Mouse (Mus musculus) yolk sac, embryonic 10.5 days (tissue): Measurements from ENCODE around the gene Ralgds.

Experiments
- DNase-seq: peaks from one replicate; pipeline ENCODE4 v3.0.0-alpha.2; 2017; ENCODE audit warnings: low spot score

Gene Ralgds

DNA sequence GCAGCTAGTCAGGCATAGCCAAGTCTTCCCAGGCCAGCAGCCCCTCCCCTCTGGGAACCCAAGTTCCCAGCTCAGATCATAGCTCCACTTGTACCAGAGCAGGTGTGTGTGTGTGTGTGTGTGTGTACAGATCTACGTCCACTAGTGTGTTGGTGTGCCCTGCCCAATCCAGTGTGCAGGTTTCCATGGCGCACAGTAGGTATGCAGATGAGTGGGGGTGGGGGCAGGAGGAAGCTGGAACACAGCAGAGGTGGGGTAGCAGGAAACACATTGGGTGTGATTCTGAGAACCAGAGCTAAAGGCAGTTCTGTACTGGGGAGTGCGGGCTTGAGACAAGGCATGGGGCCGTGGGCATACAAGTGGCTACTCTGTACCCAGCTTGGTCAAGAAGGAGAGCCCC is 51.5 kb downstream of the Ralgds start:
- DNase-seq = no peak

DNA sequence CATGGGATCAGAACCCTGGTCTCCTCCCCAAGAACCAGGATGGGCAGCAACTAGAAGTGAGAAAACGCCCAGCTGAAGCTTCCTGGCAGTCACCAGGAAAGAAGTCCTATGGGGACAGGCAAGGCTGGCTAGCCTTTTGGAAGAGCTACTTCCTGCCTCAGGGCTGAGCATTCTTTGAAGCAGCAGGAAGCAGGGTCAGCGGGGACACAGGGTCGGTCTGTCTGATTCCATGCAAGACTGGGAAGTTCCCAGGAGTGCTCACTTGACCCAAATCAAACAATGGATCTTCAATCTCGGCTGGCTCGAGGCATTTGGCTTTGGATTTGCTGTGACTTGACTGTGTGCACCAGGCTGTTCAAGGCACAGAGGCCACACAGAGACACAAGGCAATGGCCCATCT is 53.6 kb downstream of the Ralgds start:
- DNase-seq = no peak

DNA sequence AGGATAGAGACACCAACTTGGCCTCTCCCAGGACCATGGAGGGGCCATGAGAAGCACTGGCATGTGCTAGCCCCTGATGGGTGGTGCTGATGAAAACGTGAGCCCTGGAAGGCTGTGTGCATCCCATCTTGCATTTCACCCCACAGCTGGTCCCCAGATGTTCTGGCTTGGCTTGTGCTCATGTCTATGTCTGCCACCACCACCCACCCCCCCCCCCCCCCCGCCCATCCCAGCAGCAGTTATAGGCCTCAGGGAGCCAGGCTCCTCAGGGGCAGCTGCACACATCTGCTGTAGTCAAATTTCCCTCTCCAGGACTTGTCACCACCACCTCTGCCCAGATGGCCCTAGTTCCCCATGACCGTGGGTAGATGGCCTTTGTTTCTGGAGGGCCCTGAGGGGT is 57.0 kb downstream of the Ralgds start:
- DNase-seq = no peak

DNA sequence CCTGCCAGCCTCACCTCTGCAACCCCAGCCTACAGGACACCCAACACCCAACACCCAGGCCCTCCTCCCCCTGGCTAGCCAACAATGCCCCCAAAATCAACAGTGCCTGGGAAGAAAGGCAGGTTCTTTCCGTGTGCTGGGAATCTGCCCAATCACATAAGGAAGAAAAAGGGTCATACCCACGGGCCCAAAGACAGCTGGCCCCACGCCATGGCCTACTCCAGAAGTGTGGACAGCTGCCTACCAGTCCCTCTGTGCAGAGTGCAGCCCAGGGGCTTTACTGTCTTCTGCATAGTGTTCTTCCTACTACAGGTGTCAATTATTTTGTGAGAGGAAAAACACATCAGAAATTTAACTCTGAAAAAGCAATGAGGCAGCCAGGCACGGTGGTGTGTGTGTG is 62.4 kb downstream of the Ralgds start:
- DNase-seq = no peak

DNA sequence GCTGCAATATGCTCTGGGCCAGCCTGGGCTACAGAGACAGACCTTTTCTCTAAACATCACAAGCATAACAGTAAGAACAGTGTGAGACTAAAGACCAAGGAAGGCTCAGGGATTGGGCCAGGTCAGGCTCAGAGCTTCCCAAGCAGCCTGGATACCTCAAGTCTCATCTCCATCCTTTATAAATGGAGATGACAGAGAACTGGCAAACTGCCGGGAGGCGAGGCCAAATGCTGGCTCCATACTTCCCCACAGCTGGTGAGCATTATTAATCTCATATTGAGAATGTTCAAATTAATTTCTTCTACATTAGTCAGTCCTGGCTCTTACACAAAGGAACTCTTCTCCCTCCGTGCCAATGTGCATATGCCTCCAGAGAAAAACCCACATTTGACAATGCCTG is 63.9 kb downstream of the Ralgds start:
- no peak for DNase-seq

DNA sequence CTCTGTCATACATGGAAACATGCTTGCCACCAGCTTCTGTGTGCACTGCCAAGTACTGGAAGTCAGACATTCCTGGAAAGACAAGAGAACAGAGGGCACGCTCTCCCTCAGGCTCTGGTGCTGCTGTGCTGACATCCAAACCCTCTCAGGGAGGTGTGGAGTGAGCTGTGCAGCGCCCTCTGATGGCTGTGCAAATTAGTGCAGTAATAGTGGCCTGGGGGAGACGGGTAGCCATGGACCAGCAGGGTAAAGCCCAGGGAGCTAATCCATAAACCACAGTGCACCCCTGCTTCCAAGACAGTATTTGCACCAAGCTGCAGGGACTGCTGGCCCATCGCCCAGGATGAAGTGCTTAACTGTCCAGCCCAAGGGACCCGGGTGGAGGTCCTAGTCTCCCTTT is 65.1 kb downstream of the Ralgds start:
- DNase-seq = no peak

DNA sequence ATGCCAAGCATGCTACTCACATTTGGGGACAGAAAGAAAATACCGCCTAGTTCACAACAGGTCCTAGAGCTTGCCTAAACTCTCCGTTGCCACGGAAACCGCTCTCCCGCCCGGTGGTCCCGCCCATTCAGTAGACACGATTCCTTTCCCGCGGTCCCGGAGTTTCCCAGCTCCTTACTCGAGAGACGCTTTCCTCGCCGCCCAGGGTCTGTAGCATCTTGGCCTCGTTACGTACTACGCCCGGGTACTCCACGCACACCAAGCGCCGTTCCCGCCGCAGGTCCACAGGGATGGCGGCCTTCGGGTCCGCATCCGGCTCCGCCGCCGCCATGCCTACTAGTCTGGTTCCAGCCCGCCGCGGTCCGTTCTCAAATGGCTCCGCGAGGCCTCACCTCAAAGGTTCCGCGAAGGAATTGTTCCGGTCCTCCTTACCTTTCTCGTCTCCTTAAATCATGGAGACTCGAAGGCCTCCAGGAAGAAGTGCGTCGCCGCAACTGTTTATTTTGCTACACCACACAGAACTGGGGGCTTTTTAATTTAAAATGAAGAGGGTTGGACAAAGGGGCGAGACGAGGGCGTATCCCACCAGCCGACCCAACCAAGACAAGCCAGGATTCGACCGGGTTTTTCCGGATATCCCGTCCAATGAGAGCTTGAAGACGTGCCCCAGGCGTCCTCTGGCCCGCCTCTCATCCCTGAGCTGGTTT is 69.9 kb downstream of the Ralgds start:
- DNase-seq = peak; percentile 91

DNA sequence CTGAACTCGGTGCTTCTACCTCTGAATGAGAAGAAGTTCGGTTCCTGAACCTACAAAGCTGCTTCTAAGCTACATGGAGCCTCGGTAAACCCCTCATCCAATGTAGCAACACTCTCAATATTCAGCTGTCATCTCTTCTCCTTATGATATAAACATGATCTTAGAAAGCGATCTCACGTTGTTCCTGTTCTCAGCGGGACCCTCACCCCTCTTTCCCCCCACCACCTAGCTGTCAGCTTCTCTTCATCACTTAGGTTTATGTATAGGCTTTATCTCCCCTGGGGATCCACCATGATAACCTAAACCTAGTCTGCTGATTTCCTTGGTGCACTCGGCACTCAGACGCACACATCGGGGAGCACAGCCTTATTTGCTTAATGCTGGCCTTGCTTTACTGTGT is 70.7 kb downstream of the Ralgds start, which contains the start of gene Gtf3c5:
Gene Gtf3c5 (minus strand): TSS at position 101 of the 400 bp plus-strand sequence.
- DNase-seq = no peak

DNA sequence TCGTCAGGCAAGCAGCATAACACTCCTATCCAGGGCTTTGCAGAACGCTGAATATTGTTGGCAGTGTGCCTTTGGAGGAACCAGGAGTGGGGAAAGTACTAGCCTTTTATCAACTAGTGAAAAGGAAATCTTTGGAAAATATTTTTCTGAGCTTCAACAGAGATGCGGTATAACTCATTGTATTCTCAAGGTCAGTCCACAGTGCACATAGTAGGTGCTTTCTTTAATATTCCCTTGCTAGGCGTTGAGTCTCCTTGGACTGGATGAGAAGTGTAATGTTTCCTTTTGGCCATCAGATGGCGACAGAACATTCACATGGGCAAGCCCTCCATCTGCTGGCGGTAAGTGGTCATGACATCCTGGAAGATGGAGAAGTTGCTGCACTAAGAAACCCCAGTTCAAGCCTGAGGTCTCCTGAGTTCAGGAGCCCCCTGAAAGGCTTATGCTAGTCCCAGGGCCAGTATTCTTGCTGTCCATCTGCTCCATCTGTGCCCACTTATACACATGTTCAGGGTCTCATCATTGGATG is 72.2 kb downstream of the Ralgds start:
- no peak for DNase-seq

DNA sequence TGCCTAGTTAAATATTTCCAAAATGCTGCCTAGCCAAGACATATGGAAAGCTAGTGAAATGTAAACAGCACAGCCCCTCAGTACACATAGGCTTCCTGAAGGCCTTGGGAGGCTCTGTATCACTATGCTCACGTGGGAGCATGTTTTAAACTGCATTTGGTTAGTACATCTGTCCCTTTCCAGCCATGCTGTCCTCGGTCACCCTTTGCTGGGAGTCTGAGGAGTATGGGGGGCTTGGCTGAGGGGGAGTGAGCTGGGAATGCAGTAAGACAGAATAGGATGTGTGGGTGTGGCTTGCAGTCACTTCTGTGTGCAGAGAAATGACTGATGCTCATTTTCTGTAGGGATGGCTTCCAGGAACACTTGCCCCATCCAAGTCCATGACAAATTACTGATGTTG is 72.8 kb downstream of the Ralgds start:
- DNase-seq = peak; percentile 41

DNA sequence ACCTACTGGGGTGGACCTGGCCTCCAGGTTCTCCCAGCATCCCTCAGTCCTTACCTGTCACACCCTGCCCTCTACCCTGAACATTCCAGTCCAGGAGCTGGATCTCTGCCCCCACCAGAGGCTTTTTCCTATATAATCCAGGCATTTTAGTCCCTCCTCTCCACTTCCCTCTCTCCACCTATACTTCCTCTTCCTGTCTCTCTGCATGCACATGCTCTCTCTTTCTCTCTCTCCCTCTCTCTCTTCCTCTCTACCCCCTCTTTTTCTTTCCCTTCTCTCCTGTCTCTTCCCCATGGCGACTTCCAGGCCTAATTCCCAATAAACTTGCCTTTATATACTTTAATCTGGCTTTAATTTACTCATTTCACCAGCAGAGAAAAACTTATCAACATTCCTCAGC is 75.6 kb downstream of the Ralgds start:
- DNase-seq = no peak

DNA sequence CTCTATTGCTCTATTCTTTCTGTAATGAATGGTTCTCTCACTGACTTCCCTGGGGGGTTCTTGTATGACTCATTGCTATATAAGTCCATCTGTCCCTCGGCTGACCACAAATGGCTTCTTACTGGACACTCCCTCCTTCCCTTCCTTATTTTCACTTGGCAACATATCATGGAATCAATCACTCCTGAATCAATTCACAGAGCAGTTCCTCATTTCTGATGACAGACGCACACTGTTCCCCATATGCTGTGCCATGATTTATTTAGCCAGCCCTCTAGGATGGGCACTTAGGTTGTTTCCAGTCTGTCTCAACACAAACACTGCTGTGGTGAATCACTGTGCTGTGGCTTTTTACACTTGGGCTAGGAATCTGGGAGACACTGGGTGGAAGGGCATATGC is 78.6 kb downstream of the Ralgds start:
- no peak for DNase-seq

DNA sequence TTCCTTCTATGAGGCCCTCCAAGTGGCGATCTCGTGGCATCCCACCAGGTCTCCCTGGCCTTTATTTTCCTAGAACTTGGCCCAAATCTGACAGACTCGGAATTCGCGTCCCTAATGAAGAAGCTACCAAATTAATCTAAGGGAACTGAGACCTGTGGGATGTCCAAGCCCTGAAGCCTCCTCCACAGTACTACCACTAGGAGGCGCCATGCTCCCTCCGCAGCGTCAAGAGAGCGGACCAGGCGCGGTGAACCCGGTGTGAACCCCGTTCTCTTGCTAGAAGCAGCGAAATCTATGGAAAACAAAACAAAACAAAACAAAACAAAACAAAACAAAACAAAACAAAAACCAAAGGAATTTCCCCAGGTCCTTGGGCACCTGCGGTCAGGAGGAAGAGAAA is 79.9 kb downstream of the Ralgds start:
- peak; percentile 56 for DNase-seq

DNA sequence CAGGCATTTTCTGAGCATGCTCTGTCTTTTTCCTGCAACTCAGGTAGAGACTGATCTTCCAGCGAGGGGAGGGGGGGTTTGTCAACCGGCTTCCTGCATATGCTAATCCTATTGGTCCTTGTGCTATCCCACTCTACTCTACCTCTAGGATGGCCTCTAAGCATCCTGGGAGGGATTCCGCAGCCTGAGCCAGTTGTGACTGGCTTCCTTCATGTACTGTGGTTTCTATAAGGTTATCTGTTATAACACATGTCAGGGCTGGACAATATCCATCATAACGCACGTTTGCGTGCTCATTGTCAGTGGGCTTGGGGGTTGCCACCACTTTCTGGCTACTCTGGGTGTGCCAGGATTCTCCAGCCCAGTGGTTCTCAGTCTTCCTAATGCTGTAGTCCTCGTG is 83.1 kb downstream of the Ralgds start:
- no peak for DNase-seq

DNA sequence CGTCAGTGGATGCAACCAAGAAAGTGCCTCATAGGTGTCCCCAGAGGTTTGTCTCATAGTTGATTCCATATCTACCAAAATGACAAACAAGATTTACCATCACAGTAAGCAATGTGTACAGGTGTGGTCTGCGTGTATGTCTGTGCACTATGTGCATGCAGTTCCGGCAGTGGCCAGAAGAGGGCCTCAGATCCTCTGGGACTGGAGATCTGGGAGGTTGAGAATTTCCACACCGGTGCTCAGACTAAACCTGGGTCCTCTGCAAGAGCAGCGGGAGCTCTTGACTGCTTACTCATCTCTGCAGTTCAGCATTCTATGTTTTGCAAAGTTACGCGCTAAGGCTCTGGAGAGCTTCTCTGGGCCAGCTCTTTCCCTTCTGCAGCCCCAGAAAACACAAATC is 84.1 kb downstream of the Ralgds start:
- DNase-seq = no peak

DNA sequence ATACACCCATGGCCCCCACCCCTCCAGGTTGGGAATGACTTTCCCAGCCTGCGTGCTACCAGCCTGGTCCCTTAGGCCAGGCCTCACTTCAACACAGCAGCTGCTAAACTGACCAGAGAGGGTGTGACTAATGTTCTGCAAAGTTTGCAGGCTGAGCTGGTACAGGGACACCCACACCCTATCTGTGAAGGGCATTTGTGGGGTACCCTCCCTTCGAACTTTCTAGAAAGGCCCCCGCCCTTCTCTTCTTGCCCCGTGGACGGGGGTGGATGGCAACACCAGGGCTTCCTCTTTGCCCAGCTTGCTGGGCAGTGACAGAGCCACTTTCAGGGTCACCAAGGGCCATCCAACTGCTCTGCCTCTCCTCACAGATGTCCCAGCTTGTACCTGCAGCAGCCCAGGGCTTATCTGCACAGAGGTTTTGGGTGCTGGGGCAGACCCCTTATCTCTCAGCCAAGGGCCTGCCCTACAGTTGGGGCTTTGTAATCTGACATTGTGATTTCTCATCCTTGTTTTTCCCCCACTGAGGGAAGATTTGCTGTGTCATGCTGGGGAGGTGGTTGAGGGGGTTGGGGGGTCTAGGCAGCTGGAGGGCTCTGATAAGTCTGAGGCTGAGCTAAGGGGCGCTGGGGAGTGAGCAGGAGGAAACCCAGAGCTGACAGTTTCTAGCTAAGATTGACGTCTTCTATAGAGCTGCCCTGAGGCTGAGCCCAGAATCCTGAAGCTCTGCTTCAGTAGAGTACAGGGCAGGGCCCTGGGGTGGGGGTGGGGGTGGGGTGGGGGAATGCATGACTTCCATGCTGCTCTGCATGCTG is 85.0 kb downstream of the Ralgds start:
- DNase-seq = peak; percentile 54

DNA sequence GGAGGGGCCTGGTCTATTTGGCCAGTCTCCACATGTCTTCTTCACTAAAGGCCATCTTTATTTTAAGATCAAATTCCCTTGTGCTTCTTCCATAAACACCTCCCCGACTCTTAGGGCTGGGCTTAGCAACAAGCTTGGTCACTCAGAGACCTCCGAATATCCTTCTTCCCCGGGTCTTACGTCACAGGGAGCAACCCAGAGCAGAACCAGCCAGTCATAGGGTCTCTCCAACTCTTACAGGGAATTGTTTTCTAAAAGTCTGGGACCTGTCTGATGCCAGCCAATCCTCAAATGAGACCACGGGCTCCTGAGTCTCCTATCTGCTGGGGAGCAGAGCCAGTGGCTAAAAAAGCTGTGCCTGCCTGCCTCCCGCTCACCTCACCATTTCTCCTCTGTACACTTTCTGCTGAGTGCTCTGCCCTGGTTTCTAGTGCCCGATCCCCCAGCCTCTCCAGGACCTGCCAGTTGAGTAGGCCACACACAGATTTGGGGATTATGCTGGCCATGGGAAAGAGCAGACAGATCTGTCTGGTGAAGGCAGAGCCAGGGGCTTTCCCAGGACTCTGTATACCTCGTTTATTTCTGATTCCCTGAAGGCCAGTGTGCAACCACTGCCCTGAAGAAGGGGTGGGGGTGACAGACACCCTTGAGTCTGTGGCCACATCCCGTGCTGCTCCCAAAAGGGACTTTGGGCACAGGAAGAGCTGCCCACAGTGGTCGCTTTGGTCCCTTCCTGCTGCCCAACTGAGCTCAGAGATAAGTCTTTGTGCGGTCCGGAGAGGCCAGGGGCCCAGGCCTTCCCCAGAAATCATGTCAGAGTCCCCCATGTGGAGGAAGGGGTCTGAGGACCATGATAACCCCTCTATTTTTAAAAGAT is 86.0 kb downstream of the Ralgds start:
- DNase-seq = no peak

DNA sequence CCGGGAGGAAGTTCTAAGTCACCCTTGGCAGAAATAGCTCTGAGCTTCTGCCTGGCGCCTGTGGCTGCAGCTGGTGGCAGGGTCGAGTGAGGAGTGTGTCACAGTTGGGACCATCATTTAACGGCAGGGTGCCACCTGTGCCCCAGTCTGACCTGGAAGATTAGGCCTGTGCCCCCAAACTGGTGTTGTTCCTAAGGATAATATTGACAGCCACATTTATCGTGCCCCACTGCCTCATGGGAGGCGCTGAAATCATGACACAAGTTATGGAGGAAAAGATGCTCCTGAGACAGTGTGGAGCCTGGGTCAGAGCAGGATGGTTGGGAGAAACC is 86.6 kb downstream of the Ralgds start:
- no peak for DNase-seq

DNA sequence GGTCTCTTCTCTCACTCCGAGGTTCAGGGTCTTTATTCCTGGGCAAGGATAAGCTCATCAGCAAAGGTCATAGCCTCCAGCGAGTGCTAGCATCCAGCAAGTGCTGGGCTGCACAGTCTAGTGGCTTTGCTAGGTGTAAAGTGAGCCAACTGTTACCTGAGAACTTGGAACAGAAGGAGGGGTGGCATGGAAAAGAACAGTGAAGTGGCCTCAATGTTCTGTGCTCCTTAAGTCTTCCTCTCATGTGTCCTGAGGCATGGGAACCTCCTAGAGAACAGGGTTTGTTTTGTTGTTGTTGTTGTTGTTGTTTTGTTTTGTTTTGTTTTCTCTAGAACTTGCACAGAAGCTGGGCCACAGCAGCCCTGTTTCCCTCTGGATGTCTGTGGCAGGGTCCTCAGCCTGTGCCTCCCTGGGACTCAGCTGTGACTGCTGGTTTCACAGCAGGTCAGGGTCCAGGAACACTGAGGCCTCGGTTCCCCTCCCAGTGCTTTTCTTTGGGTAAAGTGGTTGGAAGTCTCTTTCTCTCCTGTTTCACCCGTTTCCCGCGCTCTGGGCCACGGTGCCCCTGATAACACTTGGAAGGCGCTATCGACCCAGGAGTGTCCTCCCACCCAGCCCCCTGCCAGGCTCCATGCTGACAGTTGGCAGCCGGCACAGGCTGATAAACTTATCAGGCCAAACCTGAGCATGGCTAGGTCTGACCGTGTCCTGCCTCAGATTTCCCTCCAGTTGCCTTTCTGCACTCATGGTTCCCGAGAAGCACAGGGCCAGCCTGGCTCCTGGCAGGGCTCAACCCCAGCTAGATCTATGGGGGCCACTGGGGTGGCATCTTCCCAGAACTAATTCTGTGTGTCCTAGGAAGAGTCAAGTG is 89.0 kb downstream of the Ralgds start:
- no peak for DNase-seq
